Mouse (Mus musculus): ENCODE results near the gene Ppp1r9b.

GRCm38 (mm10) chr11:94979462-94980179, 11.2 kb upstream of the Ppp1r9b start:
- TF ChIP-seq CTCF (IDR thresholded peaks at IDR 0.05; ENCODE audit: borderline replicate concordance, extremely low read depth, insufficient read depth, insufficient read length) (no peak), POLR2A (IDR thresholded peaks at IDR 0.05; ENCODE audit: borderline replicate concordance, extremely low read depth, insufficient read depth, insufficient read length, poor library complexity, severe bottlenecking) (no peak)

Measured in brain, embryonic 14.5 days (tissue).